Mouse (Mus musculus) forebrain, embryonic 14.5 days (tissue): ENCODE measurements around the gene Arhgef25. TPM values are rescaled to one million over a fixed set of nuclear protein-coding genes. Genes with fewer than 3 reads are reported as not detected.

ENCODE experiments used
- ATAC-seq: fragments of 200-750 bp; cut with Nextera tagmentation; 2 replicates; pipeline ENCODE4 v1.8.0; 2017; ENCODE audit warnings: mild to moderate bottlenecking, moderate library complexity
- DNase-seq: peaks from one replicate; pipeline ENCODE4 v3.0.0-alpha.2; 2015; ENCODE audit warnings: low spot score
- H3K27ac ChIP-seq: fragments of 300-500 bp; sonication (generic); 2 replicates; pipeline ENCODE4 v1.5.1; 2014; ENCODE audit warnings: low read depth, mild to moderate bottlenecking, control low read depth, low read length, moderate library complexity
- H3K27me3 ChIP-seq: fragments of 300-500 bp; sonication (generic); replicated peaks from 2 replicates; pipeline ENCODE4 v1.6.1; 2014; ENCODE audit warnings: low read length, control low read depth, mixed read lengths; ENCODE audit not compliant: control insufficient read depth, insufficient read depth
- H3K36me3 ChIP-seq: fragments of 300-500 bp; sonication (generic); 2 replicates; pipeline ENCODE4 v1.6.1; 2014; ENCODE audit warnings: low read length, control low read depth; ENCODE audit not compliant: control insufficient read depth, insufficient read depth
- H3K4me1 ChIP-seq: fragments of 300-500 bp; sonication (generic); 2 replicates; pipeline ENCODE4 v1.6.1; 2014; ENCODE audit warnings: antibody characterized with exemption, low read length, control low read depth; ENCODE audit not compliant: control insufficient read depth, insufficient read depth
- H3K4me2 ChIP-seq: fragments of 300-500 bp; sonication (generic); 2 replicates; pipeline ENCODE4 v1.6.1; 2014; ENCODE audit warnings: mild to moderate bottlenecking, control low read depth, low read length
- H3K4me3 ChIP-seq: fragments of 300-500 bp; sonication (generic); 2 replicates; pipeline ENCODE4 v1.5.1; 2014; ENCODE audit warnings: low read depth, low read length, control low read depth
- H3K9ac ChIP-seq: fragments of 300-500 bp; sonication (generic); 2 replicates; pipeline ENCODE4 v1.6.1; 2014; ENCODE audit warnings: mild to moderate bottlenecking, low read length, control low read depth, moderate library complexity
- H3K9me3 ChIP-seq: fragments of 300-500 bp; sonication (generic); replicated peaks from 2 replicates; pipeline ENCODE4 v1.6.1; 2016; ENCODE audit warnings: low read length, control low read depth, mixed read lengths; ENCODE audit not compliant: control insufficient read depth
- WGBS: fragments of 180-500 bp; shearing (Covaris S2); extraction: QIAGEN DNeasy Blood & Tissue Kit; methylation state at CpG from one replicate; pipeline ENCODE4 v1.1.7; 2014; 5-methylcytosine and 5-hydroxymethylcytosine counted together
- polyA plus RNA-seq: library from polyadenylated mRNA; unstranded; fragments of >200 nt; fragmentation: Nextera tagmentation; extraction: Ambion mirVana; gene quantifications from 2 replicates; pipeline ENCODE4 v1.2.1, GENCODE M21; 2014

Arhgef25 gene
- polyA plus RNA-seq, 1 experiment from 2014 or later = 21.4 TPM

- H3K4me2 ChIP-seq = no peak overlapping the region
- 71% methylated on average over 9 of the region's 9 CpGs for WGBS
Observed at GRCm38 (mm10) chr10:127185101-127185500, 4.8 kb downstream of the Arhgef25 start.

GRCm38 (mm10) chr10:127183759-127184158 is 6.1 kb downstream of the Arhgef25 start:
- ATAC-seq = no peak
- H3K27me3 ChIP-seq = peaks cover 26% of the 10 kb centered on the region
- WGBS = 13% methylated on average over 20 of the region's 20 CpGs

More at GRCm38 (mm10) chr10:127185101-127185500, 4.8 kb downstream of the Arhgef25 start:
- Histone ChIP-seq H3K4me3 (no peak overlapping the region), H3K27me3 (peaks cover 12% of the 10 kb centered on the region), H3K27ac (no peak overlapping the region), H3K4me1 (peaks cover 20% of the 10 kb centered on the region), H3K9ac (no peak overlapping the region), H3K36me3 (no peaks in the 10 kb centered on the region), H3K9me3 (no peaks in the 10 kb centered on the region)
- ATAC-seq (no peak), DNase-seq (no peak)

GRCm38 (mm10) chr10:127182624-127183023 is 7.3 kb downstream of the Arhgef25 start:
- ATAC-seq (no peak), DNase-seq (no peak)
- Histone ChIP-seq H3K27me3 (peaks cover 36% of the 10 kb centered on the region), H3K36me3 (no peaks in the 10 kb centered on the region), H3K9me3 (no peaks in the 10 kb centered on the region), H3K27ac (no peak overlapping the region), H3K4me3 (no peak overlapping the region), H3K9ac (no peak overlapping the region), H3K4me2 (no peak overlapping the region), H3K4me1 (peaks cover 13% of the 10 kb centered on the region)
- WGBS = 83% methylated on average over 4 of the region's 4 CpGs

More at GRCm38 (mm10) chr10:127183759-127184158, 6.1 kb downstream of the Arhgef25 start:
- Histone ChIP-seq H3K4me1 (peaks cover 9% of the 10 kb centered on the region; the same call in 1 of the 2 replicates), H3K9me3 (no peaks in the 10 kb centered on the region), H3K36me3 (no peaks in the 10 kb centered on the region), H3K27ac (no peak overlapping the region), H3K4me2 (peak overlapping the region; percentile 25), H3K9ac (peak overlapping the region; percentile 2), H3K4me3 (no peak overlapping the region)
- no peak for DNase-seq

DNA sequence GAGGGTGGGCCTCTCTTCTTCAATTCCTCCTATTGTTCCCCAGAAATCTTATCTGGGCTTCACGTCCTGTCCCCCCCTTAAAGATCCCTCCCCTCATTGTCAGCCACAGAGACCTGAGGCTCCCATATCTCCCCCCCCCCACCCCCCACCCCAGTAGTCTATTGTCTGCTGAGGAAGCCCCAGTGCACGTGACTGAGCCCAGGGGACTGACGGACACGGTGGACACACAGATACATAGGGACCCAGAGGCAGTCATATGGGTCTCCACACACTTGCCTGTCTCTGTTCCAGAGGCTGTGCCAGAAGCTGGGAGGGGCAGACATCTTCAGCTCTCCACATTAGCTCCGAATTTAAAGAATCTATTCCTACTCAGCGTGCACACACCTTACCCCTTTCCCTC is 8.3 kb downstream of the Arhgef25 start:
- no peak overlapping the region for H3K9ac ChIP-seq
- H3K4me1 ChIP-seq = peaks cover 9% of the 10 kb centered on the region
- DNase-seq = no peak
- H3K36me3 ChIP-seq = no peaks in the 10 kb centered on the region
- no peak overlapping the region for H3K4me2 ChIP-seq
- H3K4me3 ChIP-seq = no peak overlapping the region
- H3K27me3 ChIP-seq = peaks cover 43% of the 10 kb centered on the region
- no peak overlapping the region for H3K27ac ChIP-seq
- 62% methylated on average over 6 of the region's 6 CpGs for WGBS
- no peak for ATAC-seq
- H3K9me3 ChIP-seq = no peaks in the 10 kb centered on the region

- Histone ChIP-seq H3K4me3 (no peak overlapping the region), H3K9me3 (no peaks in the 10 kb centered on the region), H3K9ac (no peak overlapping the region), H3K27ac (no peak overlapping the region), H3K27me3 (peaks cover 50% of the 10 kb centered on the region), H3K36me3 (no peaks in the 10 kb centered on the region), H3K4me2 (no peak overlapping the region), H3K4me1 (peaks cover 9% of the 10 kb centered on the region)
- no peak for DNase-seq
- 15% methylated on average over 3 of the region's 3 CpGs for WGBS
- ATAC-seq = no peak
Observed at GRCm38 (mm10) chr10:127180695-127181047, 9.2 kb downstream of the Arhgef25 start.

DNA sequence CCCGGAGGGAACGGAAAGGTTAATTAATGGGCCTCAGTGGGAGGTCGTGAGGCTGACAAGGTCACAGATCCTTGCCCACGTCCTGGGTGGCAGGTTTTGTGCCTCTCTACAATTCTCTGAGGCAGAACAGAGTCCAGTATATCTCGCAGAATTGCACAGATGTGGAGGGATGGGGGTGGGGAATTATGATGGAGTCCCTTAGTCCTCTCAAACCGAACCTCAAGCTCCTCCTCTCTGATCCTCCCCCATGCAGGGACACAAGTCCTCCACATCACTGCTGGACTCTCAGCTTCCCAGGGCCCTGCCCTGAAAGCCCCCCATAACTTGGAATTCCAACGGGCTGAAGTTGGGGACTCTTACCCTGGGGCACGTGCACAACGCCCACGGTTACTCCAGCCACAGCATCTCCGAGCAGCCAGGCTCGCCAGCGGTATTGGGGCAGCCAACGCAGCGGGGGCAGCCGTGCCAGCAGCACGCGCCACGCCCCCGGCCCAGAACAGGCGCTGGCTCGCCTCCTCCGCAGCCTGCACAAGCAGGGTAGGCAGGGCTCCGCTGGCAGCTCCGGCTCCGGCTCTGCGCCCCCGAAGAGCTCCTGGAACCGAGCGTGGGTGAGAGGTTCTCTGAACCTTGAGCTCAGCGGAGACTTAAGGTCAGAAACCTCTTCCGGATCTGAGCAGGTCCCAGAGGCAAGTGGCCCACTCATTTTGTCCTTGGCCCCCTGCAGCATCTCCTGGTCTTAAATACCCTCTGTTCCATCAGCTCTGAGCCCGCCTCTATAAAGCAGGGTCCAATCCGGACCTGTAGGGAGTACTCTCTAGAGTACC is 9.8 kb downstream of the Arhgef25 start, which contains the start of gene Slc26a10:
Gene Slc26a10 (minus strand): TSS at position 775 of the 824 bp plus-strand sequence.
- 1% methylated on average over 34 of the region's 34 CpGs for WGBS
- H3K27me3 ChIP-seq = peaks cover 50% of the 10 kb centered on the region
- no peak within 1 kb of the TSS for H3K27ac ChIP-seq
- peak; percentile 53 for DNase-seq
- H3K9ac ChIP-seq = no peak within 1 kb of the TSS
- H3K4me2 ChIP-seq = peak within 1 kb of the TSS; percentile 39
- no peaks in the 10 kb centered on the region for H3K36me3 ChIP-seq
- H3K9me3 ChIP-seq = no peaks in the 10 kb centered on the region
- ATAC-seq = peak; percentile 43; the same call in 1 of the 2 replicates
- no peak within 1 kb of the TSS for H3K4me3 ChIP-seq
- H3K4me1 ChIP-seq = peaks cover 9% of the 10 kb centered on the region

- Histone ChIP-seq H3K9me3 (no peaks in the 10 kb centered on the region), H3K4me3 (peak overlapping the region; percentile 20), H3K27ac (no peak overlapping the region), H3K4me1 (peaks cover 9% of the 10 kb centered on the region), H3K4me2 (peak overlapping the region; percentile 41), H3K27me3 (peaks cover 50% of the 10 kb centered on the region), H3K36me3 (no peaks in the 10 kb centered on the region), H3K9ac (no peak overlapping the region)
- no peak for DNase-seq
- 3% methylated on average over 41 of the region's 41 CpGs for WGBS
- no peak for ATAC-seq
Observed at GRCm38 (mm10) chr10:127178286-127179027, 11.4 kb downstream of the Arhgef25 start.

DNA sequence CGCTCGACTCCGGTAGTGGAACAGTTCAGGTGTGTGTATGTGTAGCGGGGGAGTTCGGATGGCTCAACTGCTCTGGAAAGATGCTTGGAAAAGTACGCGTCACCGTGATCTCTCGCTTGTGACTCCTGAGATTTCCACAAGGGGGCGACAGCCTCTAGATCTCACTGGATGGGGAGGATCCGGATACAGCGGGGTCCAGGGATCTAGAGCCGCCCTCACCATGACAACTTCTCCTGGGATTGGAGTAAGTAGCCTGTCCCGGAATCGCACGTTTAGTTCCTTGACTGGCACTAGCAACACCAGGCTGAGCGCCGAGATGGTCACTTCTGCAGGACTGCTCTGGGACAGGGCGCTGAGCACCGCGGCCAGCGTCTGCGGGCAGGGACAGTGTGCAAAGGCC is 12.2 kb downstream of the Arhgef25 start:
- Histone ChIP-seq H3K9ac (no peak overlapping the region), H3K4me3 (peak overlapping the region; percentile 20), H3K9me3 (no peaks in the 10 kb centered on the region), H3K36me3 (no peaks in the 10 kb centered on the region), H3K27ac (no peak overlapping the region), H3K27me3 (peaks cover 50% of the 10 kb centered on the region), H3K4me2 (peak overlapping the region; percentile 41), H3K4me1 (peaks cover 9% of the 10 kb centered on the region)
- peak; percentile 91 for DNase-seq
- WGBS = 1% methylated on average over 23 of the region's 23 CpGs
- peak; percentile 67 for ATAC-seq
